In genomic region chr10:103194655-103195328, GRCm38 (mm10) we compare ENCODE assay signal across 8 mouse cellular contexts. TPM values are rescaled to one million over a fixed set of nuclear protein-coding genes. Genes with fewer than 3 reads are reported as not detected.
DNase-seq lines count a peak whose midpoint lies in the region; ATAC-seq and TF ChIP-seq lines count a peak whose summit lies in the region.

No protein-coding gene starts in this region.

- no peaks in the 10 kb centered on the region for H3K9me3 ChIP-seq in intestine, postnatal 0 days (ENCODE audit: control insufficient read depth)

- TF ChIP-seq CTCF in intestine, postnatal 0 days (IDR thresholded peaks at IDR 0.05; ENCODE audit: low read depth), result peak; percentile 73

- WGBS in intestine, postnatal 0 days, result 53% methylated on average over 4 of the region's 4 CpGs

- no peak overlapping the region for H3K27ac ChIP-seq in intestine, postnatal 0 days (ENCODE audit: low read depth, low read length)

- no peaks in the 10 kb centered on the region for H3K27me3 ChIP-seq in intestine, postnatal 0 days (replicated peaks; ENCODE audit: control insufficient read depth, insufficient read depth, low read length)

- H3K4me3 ChIP-seq in intestine, postnatal 0 days (ENCODE audit: low read depth, low read length), result no peak overlapping the region

- H3K4me2 ChIP-seq in intestine, postnatal 0 days (replicated peaks; ENCODE audit: low read depth), result no peak overlapping the region

- no peak overlapping the region for H3K9ac ChIP-seq in intestine, postnatal 0 days (ENCODE audit: low read depth, low read length)

- peak; percentile 24 for DNase-seq in kidney, adult 9 months
- no peak for DNase-seq in kidney, postnatal 10 days
- peak; percentile 46 for DNase-seq in ES-CJ7 (ENCODE audit: low read depth, low spot score)
- peak; percentile 6 for DNase-seq in c-Kit-positive CD71-positive TER-119-negative erythroid progenitor cells, embryonic 14.5 days (ENCODE audit: low read depth)
- DNase-seq in ovary, postnatal 14 days (ENCODE audit: low spot score), result no peak
- DNase-seq in right cerebral cortex, postnatal 10 days (ENCODE audit: low spot score in 2 of 2), result no peak
- no peak for DNase-seq in testis, postnatal 14 days (ENCODE audit: low spot score)

- ATAC-seq in intestine, postnatal 0 days, result no peak

- no peaks in the 10 kb centered on the region for H3K4me1 ChIP-seq in intestine, postnatal 0 days (replicated peaks; ENCODE audit: control insufficient read depth, insufficient read depth, low read length)

- H3K36me3 ChIP-seq in intestine, postnatal 0 days (ENCODE audit: control insufficient read depth, insufficient read depth), result no peaks in the 10 kb centered on the region

RNA-seq across cellular contexts. Expression of gene Lrriq1, which starts 41.3 kb away (rescaled TPM):
- polyA plus RNA-seq in intestine, postnatal 0 days (2015; fragmentation: Nextera tagmentation; extraction: Ambion mirVana), result 0.13 and 0.14 TPM in 2 replicates

Comparison
In these comparisons a context has a peak if more than half of its experiments do, and no peak if none do; other contexts are left out.
1. DNase-seq: peak in kidney, adult 9 months (single experiment), ES-CJ7 (single experiment) and c-Kit-positive CD71-positive TER-119-negative erythroid progenitor cells, embryonic 14.5 days (single experiment); none in kidney, postnatal 10 days (single experiment), ovary, postnatal 14 days (single experiment), right cerebral cortex, postnatal 10 days (0 of 2) and testis, postnatal 14 days (single experiment).